Mouse (Mus musculus) adrenal gland, postnatal 4 days (tissue): ENCODE measurements around the gene Clic1. TPM values are rescaled to one million over a fixed set of nuclear protein-coding genes. Genes with fewer than 3 reads are reported as not detected.
A peak's percentile ranks its signal among the peaks of the same experiment; 100 is the strongest.
"Not testable (repeated sequence)": the region's sequence is repeated elsewhere in the genome, so short reads cannot be mapped to it uniquely, and the experiment has no call there.

Experiments
- DNase-seq, 2 experiments: peaks; one replicate each; pipeline ENCODE4 v3.0.0; 2021 to 2022; ENCODE audit warnings: low spot score in 2 of 2, mixed read lengths in 2 of 2
- long read RNA-seq, 2 experiments: library from polyadenylated mRNA; stranded (forward); transcript quantifications; one replicate each; pipeline ENCODE4 v2.0.0; 2021
- total RNA-seq, 2 experiments: library from RNA; stranded (reverse); gene quantifications; 2 replicates each; pipeline ENCODE4 v1.2.3; 2021

The Clic1 gene
- total RNA-seq, result 100 to 1,000 TPM; 137 to 146 TPM
- long read RNA-seq, experiment 1, transcript Clic1-201 (6 exons, 1,466 nt), result major isoform, 133 of 149 reads
- long read RNA-seq, experiment 1, partial matches to known transcripts, result 2 of 149 reads
- long read RNA-seq, experiment 1, other reads (novel, unspliced or antisense), result 14 of 149 reads
- long read RNA-seq, experiment 2, transcript Clic1-201 (6 exons, 1,466 nt), result major isoform, 256 of 282 reads
- long read RNA-seq, experiment 2, partial matches to known transcripts, result 9 of 282 reads
- long read RNA-seq, experiment 2, other reads (novel, unspliced or antisense), result 17 of 282 reads

DNA sequence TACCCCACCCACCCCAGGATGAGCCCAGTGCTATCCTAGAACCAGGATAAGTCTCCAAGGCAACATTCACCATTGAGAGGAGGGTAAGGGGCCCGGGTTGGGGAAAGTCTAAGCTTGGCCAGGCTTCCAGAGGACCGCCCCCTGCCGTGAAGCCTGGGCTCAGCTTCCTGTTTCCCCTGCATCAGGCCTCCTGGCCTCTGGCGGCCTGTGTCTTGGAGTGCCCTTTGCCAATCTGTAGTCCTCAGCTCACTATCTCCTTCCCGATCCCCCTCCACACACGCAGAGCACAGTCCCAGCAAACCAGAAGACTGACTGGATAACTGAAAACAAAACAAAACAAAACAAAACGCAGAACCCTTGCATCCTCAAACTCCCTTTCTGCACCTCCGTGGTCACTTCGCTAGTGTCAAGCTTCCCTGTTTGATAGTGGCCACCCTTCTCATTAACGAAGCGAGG, at the start of gene Clic1:
Gene Clic1 (plus strand): TSS at position 406 of the 456 bp plus-strand sequence.
- DNase-seq, result no peak

DNA sequence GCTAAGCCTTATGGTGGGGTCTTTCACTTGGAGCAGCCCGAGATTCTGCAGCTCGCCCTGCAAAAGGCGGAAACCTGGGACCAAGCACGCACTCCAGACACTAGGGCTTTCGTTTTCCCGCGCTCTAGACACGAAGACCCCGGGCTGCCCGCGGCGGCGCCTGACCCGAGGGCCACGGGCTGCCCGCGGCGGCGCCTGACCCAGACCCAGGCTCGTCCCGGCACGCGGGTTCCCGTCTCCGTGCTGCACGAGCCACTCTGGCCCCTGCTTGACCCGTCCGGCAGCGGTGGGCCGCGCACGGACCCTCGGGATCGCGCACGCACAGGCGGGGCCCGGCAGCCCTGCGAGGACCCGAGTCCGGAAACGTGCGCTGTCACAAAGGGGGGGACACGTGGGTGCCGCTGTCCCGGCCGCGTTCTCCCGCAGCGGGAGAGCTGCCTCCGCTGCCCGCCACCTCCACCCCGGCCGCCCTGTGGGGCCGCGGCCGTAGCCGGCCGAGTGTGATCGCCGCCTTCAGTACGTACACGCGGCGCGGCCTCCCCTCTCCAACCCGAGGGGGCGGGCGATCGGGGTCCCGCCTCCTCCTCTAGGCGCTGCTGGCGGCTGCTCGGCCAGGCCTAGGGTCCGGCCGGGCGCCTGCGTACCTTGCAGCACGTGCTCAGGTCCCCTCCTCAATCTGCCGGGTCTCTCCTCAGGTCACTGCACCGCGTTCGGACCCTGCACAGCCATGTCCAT, 48.9 kb upstream of the Clic1 start, which contains the start of gene Vars:
Gene Vars (plus strand): TSS at position 271 of the 735 bp plus-strand sequence.
- DNase-seq, result peak; percentile 79 to 84

DNA sequence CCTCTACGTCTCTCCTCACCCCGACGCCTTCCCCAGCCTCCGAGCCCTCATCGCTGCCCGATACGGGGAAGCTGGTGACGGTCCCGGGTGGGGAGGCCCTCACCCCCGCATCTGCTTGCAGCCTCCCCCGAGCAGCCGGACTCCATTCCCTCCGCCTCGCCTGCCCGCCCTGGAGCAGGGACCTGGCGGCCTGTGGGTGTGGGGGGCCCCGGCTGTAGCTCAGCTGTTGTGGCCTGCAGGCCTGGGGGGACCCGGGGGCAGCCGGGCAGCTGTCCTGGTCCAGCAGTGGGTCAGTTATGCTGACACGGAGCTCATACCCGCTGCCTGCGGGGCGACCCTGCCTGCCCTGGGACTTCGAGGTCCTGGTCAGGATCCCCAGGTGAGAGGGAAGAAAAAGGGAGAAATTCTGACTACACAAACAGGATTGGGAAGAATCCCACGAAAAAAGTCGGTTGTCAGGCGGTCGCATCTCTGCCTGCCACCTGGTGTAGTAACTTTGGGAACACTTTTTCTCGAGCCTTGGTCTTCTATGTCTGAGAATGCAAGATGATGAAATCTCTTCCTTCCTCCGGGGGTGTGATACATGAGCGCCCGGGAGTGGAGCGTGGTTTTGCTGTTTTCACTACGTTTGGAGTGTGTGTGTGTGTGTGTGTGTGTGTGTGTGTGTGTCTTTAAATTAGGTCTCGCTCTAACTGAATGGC, 48.2 kb upstream of the Clic1 start:
- peak in 1 of 2 experiments; percentile 36 for DNase-seq

DNA sequence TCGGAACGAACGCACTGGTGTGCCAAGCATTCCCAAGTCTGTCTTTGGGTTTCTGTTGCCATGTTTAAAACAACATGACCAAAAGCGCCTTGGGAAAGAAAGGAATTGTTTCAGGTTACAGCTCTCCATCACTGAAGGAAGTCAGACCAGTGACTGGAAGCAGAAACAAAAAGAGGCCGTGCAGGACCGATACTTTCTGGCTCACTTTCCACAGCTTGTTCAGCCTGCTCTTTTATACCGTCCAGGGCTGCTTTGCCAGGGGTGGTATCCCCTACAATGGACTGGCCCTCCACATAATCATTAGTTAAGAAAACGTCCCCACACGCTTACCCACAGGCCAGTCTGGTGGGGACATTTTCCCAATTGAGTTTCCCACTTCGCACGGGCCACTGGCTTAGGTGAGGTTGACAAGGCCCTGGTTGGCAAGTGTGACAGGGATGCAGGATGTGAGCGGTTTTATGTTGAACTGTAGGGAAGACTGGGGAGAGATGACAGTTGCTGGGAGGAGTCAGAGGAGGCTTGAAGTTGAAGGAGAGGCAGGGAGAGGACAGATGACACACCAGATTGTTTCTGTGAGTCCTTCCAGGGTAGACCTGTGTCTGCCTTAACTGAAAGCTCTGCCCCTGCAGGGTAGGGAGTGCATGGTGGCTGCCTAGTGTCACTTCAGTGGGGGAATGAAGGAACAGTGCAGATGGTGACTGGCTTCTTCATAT, 47.5 kb upstream of the Clic1 start:
- DNase-seq, result no peak

DNA sequence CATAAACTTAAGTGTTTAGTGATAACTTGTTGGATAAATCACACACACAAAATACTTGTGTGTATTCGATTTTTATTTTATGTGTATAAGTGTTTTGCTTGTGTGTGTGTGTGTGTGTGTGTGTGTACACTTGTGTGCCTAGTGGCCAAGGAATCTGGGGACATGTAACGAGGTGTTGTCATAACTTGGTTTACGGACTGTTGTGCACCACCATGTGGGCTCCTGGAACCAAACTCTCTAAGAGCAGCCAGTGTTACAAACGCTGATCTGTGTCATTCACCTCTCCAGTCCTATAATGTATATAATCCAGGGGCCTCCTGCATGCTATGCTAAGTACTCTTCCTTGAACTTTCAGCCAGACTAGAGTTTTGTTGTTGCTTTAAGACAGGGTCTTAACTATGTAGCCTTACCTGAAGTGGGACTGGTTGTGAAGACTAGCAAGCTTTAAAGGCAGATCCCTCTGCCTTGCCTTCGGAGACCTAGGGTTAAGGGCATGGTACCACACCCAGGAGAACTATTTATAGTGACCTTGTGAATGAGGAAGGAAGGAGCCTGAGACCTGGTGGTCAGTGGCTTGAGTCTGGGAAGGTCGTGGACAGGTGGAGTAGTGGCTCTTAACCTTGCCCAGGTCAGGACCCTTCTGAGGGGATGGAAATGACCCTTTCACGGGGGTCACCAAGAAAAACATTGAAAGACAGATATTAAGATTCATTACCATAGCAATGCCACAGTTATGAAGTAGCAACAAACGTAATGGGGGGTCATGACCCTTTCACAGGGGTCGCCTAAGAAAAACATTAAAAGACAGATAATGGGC, 46.5 kb upstream of the Clic1 start:
- DNase-seq, result no peak

DNA sequence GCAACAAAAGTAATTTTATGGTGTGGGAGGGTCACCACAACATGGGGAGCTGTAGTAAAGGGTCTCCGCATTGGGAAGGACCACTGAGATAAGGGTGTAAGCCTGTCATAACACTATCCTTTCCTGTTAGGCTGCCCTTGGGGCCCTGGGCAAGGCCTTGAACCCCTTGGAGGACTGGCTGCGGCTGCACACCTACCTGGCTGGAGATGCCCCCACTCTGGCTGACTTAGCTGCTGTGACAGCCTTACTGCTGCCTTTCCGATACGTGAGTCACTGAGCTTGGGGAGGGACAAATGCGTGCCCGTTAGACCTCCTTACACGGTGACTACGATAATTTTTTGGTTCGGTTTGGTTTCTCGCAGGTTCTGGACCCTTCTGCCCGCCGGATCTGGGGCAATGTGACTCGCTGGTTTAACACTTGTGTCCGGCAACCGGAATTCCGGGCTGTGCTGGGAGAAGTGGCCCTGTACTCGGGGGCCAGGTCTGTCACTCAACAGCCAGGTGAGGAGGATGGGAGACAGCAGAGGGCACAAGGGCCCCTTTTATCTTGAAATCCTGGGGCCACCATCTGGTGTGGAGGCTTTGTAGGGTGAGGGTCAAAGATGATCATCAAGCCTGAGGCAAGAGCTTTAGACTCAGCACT, 45.6 kb upstream of the Clic1 start:
- no peak for DNase-seq

DNA sequence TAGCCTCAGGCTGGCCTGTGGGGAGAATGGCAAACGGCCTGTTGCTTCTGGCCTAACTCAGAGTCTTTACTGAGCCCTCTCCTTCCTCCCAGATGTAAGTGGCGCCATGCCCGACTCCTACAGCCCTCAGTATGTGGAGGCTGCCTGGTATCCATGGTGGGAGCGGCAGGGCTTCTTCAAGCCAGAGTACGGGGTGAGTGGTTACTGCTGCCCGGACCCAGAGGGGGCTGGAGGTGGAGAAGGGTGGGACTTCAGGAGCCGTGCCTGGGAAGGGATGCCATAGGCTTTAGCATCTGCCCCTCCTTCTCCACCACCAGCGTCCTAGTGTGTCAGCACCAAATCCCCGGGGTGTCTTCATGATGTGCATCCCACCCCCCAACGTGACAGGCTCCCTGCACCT, 44.6 kb upstream of the Clic1 start:
- no peak for DNase-seq

DNA sequence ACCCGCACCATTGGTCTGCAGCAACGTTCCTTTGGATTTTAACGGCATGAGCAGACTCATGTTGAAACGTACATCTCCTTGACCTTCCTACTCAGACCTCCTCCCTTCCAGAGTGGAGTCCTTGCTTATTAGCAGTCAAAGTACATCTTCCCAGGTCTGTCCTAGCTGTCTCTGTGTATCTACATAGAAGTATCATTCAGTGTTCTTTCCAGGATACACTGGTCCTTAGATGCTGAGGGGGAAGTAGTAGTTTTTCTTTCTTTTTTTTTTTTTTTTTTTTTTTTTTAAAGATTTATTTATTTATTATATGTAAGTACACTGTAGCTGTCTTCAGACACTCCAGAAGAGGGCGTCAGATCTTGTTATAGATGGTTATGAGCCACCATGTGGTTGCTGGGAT, 43.9 kb upstream of the Clic1 start:
- not testable (repeated sequence) for DNase-seq

DNA sequence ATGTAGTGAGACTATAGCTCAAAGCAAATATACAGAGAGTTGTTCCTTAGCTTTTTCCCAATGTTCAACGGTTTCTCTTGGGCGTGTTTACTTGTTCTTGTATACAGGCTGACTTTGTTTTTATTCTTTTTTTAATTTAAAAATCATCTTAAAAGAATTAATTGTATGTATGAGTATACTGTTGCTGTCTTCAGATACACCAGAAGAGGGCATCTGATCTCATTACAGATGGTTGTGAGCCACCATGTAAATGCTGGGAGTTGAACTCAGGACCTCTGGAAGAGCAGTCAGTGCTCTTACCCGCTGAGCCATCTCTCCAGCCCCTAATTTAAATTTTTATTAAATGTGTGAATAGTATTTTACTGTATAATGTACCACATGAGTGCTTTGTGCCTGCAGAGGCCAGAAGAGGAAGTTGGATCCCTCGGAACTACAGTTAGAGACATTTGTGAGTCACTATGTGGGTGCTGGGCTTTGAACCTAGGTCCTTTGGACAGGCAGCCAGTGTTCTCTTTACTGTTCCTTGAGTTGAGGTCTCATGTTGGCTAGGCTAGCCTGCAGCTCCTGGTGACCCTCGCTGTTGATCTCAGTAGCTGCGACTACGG, 42.3 kb upstream of the Clic1 start:
- DNase-seq, result no peak

DNA sequence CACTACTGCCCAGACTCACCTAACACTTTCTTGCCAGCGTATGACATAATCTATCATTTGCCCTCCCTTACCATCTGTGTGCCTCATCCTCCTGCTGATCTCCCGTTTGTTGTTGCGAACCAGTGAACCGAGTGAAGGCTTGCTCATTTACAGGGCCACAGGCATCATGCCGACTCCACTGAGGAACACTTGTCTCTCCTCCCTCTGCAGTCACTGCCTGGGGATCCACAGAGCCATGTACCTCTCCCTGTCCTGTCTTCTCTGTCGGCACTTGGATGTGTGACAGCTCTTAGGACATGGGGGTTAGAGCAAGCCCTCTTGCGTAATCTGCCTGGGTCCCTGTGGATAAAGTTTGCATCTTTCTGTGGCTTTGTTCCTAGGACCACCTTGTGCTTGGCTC, 40.2 kb upstream of the Clic1 start:
- no peak for DNase-seq

DNA sequence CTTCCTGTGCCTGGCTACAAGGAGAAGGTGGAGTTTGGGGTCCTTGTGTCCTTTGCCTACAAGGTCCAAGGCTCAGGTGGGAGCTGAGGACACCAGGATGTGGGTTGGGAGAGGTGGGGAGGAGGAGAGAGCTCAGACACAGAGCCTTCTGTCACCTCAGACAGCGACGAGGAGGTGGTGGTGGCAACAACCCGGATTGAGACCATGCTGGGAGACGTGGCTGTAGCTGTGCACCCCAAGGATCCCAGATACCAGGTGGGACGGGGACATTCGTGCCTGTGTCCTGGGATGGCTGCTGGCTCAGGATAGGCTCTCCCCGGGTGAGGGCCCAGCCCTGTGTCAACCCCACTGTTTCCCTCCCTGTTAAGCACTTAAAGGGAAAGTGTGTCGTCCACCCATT, 38.3 kb upstream of the Clic1 start:
- no peak for DNase-seq

DNA sequence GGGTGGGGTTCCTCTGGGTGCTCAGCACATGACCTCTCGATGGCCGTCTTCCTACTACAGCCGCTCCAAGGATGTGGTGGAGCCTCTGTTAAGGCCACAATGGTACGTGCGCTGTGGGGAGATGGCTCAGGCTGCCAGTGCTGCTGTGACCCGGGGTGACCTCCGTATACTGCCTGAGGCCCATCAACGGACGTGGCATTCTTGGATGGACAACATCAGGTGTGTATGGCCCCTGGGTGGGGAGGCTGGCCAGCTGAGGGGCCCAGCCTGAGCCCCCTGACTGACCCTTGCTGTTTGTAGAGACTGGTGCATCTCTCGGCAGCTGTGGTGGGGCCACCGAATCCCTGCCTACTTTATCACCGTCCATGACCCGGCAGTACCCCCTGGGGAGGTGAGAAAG, 37.3 kb upstream of the Clic1 start:
- no peak for DNase-seq

DNA sequence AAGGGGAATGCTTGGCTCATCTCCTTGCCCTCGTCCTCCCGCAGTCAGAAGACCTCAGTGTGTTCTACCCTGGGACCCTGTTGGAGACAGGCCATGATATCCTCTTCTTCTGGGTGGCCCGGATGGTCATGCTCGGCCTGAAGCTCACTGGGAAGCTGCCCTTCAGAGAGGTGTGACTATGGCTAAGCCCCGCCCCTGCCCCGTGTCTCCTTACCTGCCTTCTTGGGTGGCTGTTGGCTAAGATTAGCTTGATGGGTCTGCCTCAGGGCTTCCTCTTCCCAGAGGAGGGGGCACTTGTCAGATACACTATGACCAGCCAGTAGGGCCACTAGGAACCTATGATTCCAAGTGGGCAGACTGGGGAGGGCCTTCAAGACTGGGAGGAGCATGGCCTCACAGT, 36.5 kb upstream of the Clic1 start:
- DNase-seq, result no peak

DNA sequence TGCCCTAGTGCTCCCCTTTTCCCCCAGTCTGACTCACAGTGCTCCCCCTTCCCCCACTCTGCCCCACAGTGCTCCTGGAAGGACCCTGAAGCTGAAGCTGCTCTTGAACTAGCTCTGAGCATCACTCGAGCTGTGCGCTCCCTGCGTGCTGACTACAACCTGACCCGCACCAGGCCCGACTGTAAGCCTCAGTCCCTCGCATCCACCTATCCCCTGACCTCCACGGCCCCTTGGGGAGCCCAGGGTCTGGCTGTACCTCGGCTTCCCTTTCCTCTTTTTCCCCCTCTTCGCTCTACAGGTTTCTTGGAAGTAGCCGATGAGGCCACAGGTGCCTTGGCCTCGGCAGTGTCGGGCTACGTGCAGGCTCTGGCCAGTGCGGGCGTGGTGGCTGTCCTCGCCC, 34.5 kb upstream of the Clic1 start:
- DNase-seq, result no peak

DNA sequence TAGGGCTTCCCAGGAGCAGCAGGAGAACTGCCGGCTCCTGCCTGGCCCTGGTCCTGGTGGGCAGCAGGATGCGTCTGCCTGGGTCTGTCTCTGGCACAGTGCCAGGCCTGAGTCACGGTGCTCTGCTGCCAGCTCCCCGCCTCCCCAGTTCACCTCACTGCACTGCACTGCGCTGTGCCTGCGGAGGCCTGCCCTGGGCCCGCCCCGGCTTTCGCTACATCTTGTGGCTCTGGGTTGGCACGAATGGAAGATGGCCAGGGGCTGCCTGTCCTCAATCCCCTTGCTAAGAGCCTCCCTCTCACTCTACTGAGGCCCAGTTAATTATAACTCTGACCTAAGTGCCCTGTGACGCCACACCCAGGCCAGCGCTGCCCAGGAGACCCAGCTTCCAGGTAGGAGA, 33.4 kb upstream of the Clic1 start, which contains the start of gene Vwa7:
Gene Vwa7 (plus strand): TSS at position 204 of the 400 bp plus-strand sequence.
- peak in 1 of 2 experiments; percentile 33 for DNase-seq

DNA sequence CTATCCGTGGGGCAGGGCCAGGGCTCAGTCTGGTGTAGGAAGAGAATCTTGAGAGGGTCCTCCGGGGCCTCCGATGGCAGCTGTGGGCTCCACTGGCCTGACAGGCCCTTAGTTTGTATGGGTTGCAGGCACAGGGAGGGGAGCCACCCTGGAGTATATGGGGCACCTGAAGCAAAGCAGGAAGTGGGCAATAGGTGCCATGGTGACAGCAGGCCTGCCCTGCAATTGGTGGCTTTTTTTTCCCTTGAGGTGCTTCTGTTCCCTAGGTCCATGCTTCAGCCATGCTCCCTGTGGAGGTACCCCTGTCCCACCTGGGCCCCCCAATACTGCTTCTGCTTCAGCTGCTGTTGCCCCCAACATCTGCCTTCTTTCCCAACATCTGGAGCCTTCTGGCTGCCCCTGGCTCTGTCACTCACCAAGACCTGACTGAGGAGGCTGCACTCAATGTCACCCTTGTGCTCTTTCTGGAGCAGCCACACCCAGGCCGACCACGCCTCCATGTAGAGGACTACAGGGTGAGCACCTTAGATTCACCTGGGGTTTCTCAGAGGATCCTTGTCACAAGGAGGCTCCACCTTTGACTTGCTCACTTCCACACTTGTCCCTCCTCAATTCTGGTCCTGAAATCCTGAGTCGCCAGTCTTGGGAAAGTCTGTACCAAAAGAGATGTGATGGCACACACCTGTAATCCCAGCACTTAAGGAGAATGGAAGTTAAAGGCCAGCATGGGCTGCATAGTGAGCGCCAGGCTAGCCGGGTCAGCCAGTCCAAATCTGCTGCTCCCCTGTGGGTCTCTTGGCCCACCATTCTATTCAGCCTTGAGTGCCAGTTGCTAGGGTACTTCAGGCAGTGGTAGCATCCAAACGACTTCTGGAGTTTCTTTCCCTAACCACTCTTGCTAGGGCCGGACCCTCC, 32.7 kb upstream of the Clic1 start:
- no peak for DNase-seq

DNA sequence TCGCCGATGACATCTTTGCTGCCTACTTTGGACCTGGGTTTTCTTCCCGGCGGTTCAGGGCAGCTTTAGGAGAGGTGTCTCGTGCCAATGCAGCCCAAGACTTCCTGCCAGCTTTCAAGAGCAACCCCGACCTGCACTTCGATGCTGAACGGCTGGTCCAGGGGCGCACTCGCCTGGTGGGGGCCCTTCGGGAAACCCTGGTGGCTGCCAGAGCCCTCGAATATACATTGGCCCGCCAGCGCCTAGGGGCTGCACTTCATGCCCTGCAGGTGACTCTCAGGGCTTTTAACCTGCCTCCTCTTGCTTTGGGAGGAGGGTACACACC, 32.1 kb upstream of the Clic1 start:
- DNase-seq, result no peak

DNA sequence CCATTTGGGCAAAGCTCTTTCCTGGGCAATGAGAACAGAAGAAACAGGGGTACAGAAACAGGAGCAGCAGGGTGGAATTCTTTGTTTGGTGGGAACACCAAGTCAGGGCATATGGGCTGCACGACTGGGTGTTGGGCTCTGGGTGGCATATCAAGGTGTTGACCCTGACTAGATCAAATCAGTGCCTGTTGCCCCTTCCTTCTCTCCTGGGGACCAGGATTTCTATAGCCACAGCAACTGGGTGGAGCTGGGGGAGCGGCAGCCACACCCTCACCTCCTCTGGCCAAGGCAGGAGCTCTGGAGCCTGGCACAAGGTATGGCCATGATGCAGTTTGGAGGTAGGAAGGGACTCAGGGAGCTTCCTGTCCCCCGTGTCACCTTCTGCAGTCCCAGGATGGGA, 31.6 kb upstream of the Clic1 start:
- DNase-seq, result no peak

DNA sequence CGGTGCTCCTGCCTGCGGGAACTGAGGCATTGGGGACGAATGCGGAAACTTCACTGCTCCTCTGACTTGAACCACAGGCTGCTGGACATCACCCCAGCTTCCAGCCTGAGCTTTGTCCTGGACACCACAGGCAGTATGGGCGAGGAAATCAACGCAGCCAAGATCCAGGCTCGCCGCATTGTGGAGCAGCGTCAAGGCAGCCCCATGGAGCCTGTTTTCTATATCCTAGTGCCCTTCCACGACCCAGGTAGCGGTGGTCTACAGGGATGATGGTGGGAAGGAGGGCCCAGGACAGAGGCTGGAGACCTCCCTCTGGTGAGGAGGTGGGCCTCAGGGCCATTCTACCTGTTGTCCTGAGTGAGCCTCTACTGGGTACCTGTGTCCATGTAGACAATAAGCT, 29.9 kb upstream of the Clic1 start:
- no peak for DNase-seq
